Mouse (Mus musculus) cerebellum, adult 18-20 months (tissue): ENCODE measurements around the gene Rnf212b.

ENCODE experiments used
- DNase-seq, 2 experiments: peaks; one replicate each; pipeline ENCODE4 v3.0.0; 2021

The Rnf212b gene

DNA sequence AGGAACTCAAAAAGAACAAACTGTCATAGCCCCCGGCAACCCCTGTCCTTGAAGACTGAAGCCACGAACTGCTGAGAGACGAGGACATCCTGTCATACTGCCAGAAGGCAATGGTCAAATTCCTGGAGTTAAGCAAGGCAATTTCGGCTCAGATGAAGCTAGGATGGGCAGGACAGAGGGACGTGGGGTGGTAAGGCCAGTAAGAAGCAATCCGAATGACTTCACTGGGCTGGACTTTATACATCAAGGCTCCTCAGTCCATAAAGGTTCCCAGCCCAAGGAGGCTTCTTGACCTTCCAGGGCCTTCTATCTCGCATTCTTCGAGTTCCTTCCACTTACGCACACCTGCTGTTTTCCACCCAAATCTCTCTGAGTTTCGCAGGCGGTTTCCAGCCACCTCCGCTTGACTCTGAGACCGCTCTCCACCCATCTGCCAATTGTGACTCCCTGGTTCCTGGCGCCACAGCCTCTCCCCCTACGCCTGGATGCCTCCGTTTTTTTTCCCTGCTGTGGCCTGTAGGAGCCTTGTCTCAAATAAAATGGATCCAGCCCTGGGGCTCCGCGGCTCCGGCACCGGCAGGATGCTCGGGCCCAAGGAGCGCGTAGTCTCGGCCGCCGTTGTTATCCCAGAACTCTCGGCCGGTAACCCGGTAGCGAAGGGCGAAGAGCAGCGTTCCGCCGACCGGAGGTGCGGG, 62.0 kb downstream of the Rnf212b start:
- DNase-seq, result no peak

DNA sequence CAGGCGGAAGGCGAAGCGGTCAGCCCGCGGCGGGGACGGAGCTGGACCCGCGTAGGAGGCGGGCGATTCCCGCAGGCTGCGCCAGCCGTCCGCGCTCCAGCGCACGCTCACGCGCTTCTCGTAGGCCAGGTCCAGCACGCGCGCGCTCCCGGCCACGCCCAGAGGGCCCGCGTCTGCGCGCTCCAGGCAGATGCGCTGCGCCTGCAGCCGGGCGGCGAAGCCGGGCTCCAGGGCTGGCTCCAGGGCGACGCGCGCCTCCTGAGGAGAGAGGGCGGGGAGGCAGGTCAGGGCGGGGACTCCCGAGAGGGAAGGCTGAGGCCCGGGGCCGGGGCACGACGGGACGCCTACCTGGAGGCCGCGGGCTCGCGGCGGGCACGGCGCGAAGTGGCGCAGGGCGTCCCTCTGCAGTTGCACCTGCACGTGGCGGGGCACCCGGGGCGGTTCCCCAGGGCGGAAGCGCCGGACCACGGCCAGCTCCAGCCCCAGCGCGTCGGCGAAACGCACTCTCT, 62.7 kb downstream of the Rnf212b start:
- DNase-seq, result peak; percentile 93 to 98

DNA sequence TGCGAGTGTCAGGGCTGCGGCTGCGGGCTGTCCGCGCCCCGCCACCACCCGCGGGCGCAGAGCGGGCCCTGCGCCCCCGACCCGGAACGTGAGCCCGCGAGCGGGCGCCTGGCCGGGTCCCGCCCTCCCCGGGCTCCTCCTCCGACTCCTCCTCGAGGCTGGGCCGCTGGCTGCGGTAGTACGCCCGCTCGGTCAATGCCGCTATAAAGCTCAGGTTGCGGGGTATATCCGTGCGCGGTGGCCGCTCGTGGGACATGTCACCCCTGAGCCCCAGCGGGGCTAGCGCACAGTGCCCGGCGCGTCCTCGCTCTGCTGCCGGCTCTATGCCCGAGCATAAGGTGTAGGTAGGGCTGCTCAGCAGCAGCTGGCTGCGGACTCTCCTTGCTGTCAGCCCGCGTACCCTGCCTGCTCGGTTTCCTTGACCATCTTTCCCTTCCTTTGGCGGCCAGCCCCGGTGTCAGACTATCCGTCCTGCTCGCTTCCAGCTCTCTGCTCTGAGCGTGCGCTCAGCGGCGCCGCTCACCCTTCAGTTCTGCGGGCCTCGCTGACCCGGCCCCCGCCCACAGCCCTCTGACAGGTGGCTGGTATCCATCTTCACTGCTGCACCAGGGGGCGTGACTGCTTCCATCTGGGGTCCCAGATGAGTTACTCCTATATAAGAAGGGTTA, 63.2 kb downstream of the Rnf212b start, which contains the start of gene Ppp1r3e:
Gene Ppp1r3e, minus strand, starts transcription at position 503 of the 668 bp plus-strand sequence.
- peak; percentile 77 to 81 for DNase-seq

DNA sequence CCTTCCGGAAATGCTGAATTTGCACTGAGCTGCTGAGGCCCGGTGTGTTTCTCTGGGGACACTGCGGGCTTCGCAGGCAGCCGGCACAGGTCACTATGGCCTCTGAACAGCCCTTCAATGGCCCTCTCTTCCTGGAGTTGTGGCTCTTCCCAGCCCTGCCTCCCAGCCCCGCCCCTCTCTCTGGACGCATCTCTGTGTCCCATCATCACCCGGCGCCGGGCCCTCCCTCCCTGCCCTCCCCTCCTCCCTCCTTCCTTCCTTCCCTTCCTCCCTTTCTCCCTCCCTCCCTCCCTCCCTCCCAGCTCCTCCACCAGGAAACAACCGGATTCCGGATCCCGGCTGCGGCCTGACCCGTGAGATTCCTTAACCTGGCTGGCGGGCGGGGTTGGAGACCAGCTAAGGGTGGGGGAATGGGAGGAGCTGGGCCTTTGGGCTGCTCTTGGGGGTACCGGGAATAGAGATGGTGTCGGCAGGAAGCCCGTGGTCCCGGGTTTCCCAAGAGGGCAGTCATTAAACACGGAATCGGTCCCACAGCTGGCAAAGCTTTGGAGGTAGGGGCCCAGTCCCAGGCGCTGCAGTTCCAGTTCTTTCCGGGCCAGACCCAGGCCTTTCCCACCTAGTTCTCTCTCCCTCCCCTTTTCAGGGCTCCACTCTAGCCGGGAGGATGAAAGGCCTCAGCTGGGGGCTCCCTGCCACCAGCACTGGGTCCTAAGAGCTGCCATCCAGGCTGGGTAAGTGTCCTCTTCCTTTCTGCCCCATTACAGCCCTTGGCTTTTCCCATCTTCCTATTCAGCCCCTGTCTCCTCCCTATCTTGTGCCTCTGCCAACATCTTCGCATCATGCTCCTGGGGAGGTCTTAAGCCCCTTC, 69.4 kb downstream of the Rnf212b start, which contains the start of the genes Bcl2l2 and Gm20521:
Gene Bcl2l2, plus strand, starts transcription at position 224 of the 868 bp plus-strand sequence.
Gene Gm20521, plus strand, starts transcription at position 288 of the 868 bp plus-strand sequence.
- peak; percentile 83 to 87 for DNase-seq

DNA sequence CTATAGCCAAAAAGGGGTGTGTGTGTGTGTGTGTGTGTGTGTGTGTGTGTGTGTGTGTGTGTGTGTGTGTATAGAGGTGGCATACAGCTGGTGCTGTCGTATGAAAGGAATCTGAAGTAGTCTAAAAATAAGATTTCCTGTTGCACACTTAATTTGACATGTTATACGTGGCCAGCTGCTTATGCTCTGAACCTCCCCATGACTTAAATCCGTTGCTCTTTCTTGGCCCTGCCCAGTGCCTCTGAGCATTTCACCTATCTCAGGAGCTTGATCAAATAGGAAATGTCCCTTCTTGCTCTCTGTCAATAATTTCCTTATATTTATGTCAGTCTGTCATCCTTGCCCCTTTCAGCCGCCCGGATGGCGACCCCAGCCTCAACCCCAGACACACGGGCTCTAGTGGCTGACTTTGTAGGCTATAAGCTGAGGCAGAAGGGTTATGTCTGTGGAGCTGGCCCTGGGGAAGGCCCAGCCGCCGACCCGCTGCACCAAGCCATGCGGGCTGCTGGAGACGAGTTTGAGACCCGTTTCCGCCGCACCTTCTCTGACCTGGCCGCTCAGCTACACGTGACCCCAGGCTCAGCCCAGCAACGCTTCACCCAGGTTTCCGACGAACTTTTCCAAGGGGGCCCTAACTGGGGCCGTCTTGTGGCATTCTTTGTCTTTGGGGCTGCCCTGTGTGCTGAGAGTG, 70.2 kb downstream of the Rnf212b start:
- DNase-seq, result no peak

DNA sequence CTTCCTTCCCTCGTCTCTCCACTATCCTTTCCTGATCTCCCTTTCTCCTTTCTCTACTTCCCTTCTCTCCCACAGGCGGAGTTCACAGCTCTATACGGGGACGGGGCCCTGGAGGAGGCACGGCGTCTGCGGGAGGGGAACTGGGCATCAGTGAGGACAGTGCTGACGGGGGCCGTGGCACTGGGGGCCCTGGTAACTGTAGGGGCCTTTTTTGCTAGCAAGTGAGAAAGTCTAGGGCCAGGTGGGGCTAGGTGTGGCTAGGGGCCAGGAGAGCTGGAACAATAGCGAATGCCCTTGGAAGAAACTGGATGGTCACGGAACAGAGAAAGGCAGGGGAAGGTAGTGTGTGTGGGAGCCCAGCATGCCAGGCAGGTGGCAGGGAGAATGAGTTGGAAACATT, 71.4 kb downstream of the Rnf212b start:
- no peak for DNase-seq

DNA sequence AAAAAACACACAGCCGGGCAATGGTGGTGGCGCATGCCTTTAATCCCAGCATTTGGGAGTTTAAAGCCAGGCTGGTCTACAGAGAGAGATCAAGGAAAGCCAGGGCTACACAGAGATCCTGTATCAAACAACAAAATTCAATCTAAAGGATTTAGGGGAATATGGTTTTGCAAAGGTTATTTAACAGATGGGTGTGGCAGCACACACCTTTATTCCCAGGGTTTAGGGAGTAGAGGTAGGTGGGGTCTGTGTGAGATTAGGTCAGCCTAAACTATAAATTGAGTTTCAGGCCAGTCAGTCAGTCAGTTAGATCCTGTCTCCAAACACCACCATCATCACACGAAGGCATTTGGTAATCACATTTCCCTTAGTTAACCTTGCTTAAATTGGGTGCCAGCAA, 78.3 kb downstream of the Rnf212b start, which contains the start of gene Pabpn1:
Gene Pabpn1, plus strand, starts transcription at position 301 of the 400 bp plus-strand sequence.
- DNase-seq, result no peak

DNA sequence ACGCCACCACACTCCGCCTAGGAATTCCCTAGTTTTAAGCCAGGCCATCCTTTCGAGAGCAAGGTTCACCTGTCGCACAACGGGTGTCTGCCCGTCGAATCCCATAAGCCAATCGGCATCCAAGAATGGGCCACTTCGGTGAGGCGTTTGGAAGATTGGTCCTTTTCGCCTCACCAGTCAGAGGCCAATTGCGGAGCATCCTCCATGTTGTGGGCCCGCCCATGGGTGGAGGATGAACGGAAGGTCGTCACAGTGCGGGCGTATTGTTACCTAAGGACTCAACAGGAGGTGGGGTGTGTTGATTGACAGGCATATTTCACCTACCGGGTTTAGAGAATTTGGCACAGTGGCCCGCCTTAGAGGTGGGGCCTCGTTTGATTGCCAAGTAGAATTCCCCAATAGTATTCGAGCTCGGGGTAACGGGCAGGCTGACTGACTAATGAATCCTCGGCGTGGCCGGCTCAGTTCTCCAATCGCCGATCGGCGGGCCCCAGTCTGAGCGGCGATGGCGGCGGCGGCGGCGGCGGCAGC, 79.8 kb downstream of the Rnf212b start:
- peak; percentile 95 to 99 for DNase-seq

DNA sequence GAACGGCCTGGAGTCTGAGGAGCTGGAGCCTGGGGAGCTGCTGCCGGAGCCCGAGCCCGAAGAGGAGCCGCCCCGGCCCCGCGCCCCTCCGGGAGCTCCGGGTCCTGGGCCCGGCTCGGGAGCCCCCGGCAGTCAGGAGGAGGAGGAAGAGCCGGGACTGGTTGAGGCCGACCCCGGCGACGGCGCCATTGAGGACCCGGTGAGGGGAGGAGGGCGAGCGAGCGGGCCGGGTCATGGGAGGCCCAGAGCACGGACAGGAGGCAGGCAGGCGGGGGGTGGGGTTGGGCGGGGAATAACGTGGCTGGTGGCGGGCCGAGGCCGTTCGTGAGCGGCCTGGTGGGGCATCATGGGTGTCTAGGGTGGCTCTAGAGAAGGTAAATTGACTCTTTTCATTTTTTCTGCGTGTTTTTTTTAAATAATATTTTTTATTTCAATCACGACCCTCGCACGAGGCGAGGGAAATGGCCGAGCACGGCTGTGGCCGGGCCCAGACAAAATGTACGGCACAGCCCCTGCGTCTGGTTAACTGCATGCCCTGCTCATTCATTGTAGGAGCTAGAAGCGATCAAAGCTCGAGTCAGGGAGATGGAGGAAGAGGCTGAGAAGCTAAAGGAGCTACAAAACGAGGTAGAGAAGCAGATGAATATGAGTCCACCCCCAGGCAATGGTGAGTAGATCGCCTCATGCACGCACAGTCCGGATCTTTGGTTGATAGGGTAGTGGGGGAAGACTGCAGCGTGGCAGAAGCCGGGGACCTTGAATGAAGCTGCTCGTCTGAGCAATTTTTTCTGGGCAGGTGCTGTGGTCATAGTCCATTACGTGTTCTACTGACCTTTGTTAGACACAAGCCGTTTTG, 80.6 kb downstream of the Rnf212b start:
- peak; percentile 66 to 78 for DNase-seq

DNA sequence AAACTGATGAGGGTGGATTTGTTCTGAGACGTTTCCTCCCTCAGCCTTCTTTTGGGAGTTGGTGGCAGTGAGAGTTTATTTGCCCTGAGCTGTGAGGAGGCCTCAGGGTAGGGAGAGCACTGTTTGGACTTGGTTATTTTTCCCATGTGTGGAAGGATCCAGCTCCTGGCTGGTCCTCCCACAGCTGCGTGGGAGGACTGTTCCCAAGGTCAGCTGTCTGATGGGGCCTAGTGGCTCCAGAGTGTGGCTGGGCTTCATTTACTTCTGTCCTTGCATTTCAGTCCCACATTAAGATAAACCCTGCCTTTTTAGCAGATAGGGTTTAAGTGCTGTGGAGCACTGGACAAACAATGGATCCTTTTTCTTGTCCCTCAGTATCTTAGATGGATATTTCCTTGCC, 83.5 kb downstream of the Rnf212b start:
- no peak for DNase-seq

DNA sequence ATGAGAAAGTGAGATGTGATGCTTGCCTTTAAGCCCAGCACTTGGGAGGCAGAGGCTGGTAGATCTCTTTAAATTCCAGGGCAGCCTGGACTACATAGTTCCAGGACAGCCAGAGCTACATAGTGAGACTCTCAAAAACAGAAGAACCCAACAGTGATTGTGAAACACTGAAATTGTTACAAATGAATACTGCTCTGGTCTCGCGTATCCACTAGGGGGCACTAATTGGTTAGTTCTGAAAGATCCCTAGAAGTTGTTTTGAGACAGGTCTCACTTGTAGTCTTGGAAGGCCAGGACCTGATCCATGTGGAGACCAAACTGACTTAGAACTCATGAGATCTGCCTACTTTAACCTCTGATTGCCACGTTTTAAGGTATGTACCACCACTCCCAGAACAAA, 86.4 kb downstream of the Rnf212b start:
- DNase-seq, result peak; percentile 73 to 78

DNA sequence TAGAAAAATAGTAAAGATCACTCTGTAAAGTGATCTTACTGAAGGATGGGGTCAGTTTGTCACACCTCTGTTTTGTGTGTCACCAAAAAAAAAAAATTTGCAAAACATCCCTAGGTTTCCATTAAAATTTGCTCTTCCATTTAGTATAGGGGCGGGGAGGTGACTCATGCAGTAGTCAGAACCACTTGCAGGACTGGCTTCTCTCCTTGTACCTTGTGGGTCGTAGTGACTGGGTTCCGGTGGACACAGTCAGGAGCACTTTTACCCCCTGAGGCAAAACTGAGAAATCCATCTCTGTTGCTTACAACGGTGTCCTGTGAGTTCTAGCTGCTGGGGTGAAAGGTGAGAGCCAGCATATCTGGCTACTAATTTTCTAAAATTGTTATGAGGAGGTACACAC, 89.7 kb downstream of the Rnf212b start:
- no peak for DNase-seq
